Comparison of ENCODE assay signal across 8 mouse cellular contexts in the genomic region with DNA sequence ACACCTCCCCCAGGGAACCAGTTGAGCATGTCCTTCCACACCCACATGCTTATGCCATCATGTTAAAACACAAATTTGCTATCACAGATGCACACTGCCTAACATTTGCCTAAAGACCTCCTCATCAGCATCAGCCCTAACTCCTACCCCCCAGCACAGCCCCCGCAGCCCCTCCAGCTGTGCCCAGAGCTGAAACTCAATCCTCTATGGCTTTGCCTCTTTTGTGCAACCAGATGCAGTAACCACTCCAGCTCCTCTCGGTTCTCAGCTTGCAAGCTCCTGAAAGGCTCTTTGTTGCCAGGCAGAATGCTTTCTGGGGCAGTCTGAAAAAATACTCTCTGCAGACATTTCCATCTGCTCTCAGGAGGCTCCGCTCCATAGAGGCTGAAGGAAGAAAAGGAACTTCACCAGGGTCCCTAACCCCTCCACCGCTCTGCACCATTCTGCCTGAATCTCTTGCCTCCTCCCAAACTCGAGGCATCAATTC.
DNase-seq lines count a peak whose midpoint lies in the region; ATAC-seq and TF ChIP-seq lines count a peak whose summit lies in the region.

No protein-coding gene starts in this region.

- TF ChIP-seq CTCF in intestine, postnatal 0 days (IDR thresholded peaks at IDR 0.05; ENCODE audit: low read depth), result no peak
- TF ChIP-seq CTCF in forebrain, postnatal 0 days (IDR thresholded peaks at IDR 0.05; ENCODE audit: low read depth), result no peak
- TF ChIP-seq CTCF in olfactory bulb, adult 2 months (IDR thresholded peaks at IDR 0.05; ENCODE audit: insufficient read depth, low read depth, low read length), result no peak
- TF ChIP-seq CTCF in kidney, adult 2 months (conservative IDR thresholded peaks at IDR 0.05; ENCODE audit: insufficient read depth, insufficient read length, low read depth, low read length), result no peak

- H3K36me3 ChIP-seq in intestine, embryonic 14.5 days (ENCODE audit: control insufficient read depth, insufficient read depth, low read length), result no peaks in the 10 kb centered on the region
- H3K36me3 ChIP-seq in intestine, postnatal 0 days (ENCODE audit: control insufficient read depth, insufficient read depth), result no peaks in the 10 kb centered on the region
- no peaks in the 10 kb centered on the region for H3K36me3 ChIP-seq in forebrain, postnatal 0 days (ENCODE audit: insufficient read depth)
- no peaks in the 10 kb centered on the region for H3K36me3 ChIP-seq in liver, embryonic 11.5 days (ENCODE audit: control insufficient read depth, insufficient read depth, low read length)
- H3K36me3 ChIP-seq in kidney, adult 2 months (ENCODE audit: control insufficient read depth, insufficient read depth, low read length), result no peaks in the 10 kb centered on the region

- H3K9ac ChIP-seq in intestine, embryonic 14.5 days (ENCODE audit: low read length), result no peak overlapping the region
- H3K9ac ChIP-seq in intestine, postnatal 0 days (ENCODE audit: low read depth, low read length), result no peak overlapping the region
- H3K9ac ChIP-seq in forebrain, postnatal 0 days, result peak overlapping the region; percentile 37; the same call in 1 of the 2 replicates
- H3K9ac ChIP-seq in liver, embryonic 11.5 days (ENCODE audit: low read depth, low read length), result no peak overlapping the region

- no peaks in the 10 kb centered on the region for H3K9me3 ChIP-seq in intestine, embryonic 14.5 days (ENCODE audit: control insufficient read depth, low read length)
- H3K9me3 ChIP-seq in intestine, postnatal 0 days (ENCODE audit: control insufficient read depth), result no peaks in the 10 kb centered on the region
- no peaks in the 10 kb centered on the region for H3K9me3 ChIP-seq in forebrain, postnatal 0 days (ENCODE audit: low read length)
- H3K9me3 ChIP-seq in liver, embryonic 11.5 days (ENCODE audit: control insufficient read depth, low read length), result no peaks in the 10 kb centered on the region

- no peak overlapping the region for H3K4me3 ChIP-seq in intestine, embryonic 14.5 days (ENCODE audit: low read depth, low read length)
- H3K4me3 ChIP-seq in intestine, postnatal 0 days (ENCODE audit: low read depth, low read length), result no peak overlapping the region
- H3K4me3 ChIP-seq in forebrain, postnatal 0 days (ENCODE audit: low read depth, low read length), result no peak overlapping the region
- no peak overlapping the region for H3K4me3 ChIP-seq in olfactory bulb, adult 2 months (ENCODE audit: insufficient read depth, low read depth, low read length)
- H3K4me3 ChIP-seq in liver, embryonic 11.5 days (ENCODE audit: low read depth, low read length), result no peak overlapping the region
- no peak overlapping the region for H3K4me3 ChIP-seq in kidney, adult 2 months (ENCODE audit: insufficient read depth, low read depth, low read length)

- no peak overlapping the region for H3K27ac ChIP-seq in intestine, embryonic 14.5 days (ENCODE audit: low read depth)
- no peak overlapping the region for H3K27ac ChIP-seq in intestine, postnatal 0 days (ENCODE audit: low read depth, low read length)
- peak overlapping the region; percentile 86 for H3K27ac ChIP-seq in forebrain, postnatal 0 days (ENCODE audit: low read depth, low read length)
- peak overlapping the region; percentile 96 for H3K27ac ChIP-seq in olfactory bulb, adult 2 months (ENCODE audit: insufficient read depth, low read depth, low read length)
- no peak overlapping the region for H3K27ac ChIP-seq in liver, embryonic 11.5 days (ENCODE audit: low read depth, low read length)
- no peak overlapping the region for H3K27ac ChIP-seq in kidney, adult 2 months (ENCODE audit: insufficient read depth, low read depth, low read length)

- no peak for TF ChIP-seq POLR2A in olfactory bulb, adult 2 months (IDR thresholded peaks at IDR 0.05; ENCODE audit: insufficient read depth, low read depth, low read length)
- no peak for TF ChIP-seq POLR2A in kidney, adult 2 months (IDR thresholded peaks at IDR 0.05; ENCODE audit: low read depth, low read length)

- 52% methylated on average over 5 of the region's 5 CpGs for WGBS in intestine, embryonic 14.5 days
- 68% methylated on average over 5 of the region's 5 CpGs for WGBS in intestine, postnatal 0 days
- WGBS in forebrain, postnatal 0 days, result 5% methylated on average over 5 of the region's 5 CpGs
- WGBS in olfactory bulb, adult 2 months, result 5% methylated on average over 5 of the region's 5 CpGs
- 65% methylated on average over 5 of the region's 5 CpGs for WGBS in liver, embryonic 11.5 days
- 41% methylated on average over 5 of the region's 5 CpGs for WGBS in kidney, adult 2 months

- ATAC-seq in intestine, embryonic 14.5 days (replicated peaks; ENCODE audit: low FRiP score, low TSS enrichment, low read depth), result 0 out of 2 replicates have a peak, but pooled peaks have one; percentile 43
- ATAC-seq in intestine, postnatal 0 days, result no peak
- ATAC-seq in forebrain, postnatal 0 days, result peak; percentile 88
- ATAC-seq in liver, embryonic 11.5 days (replicated peaks; ENCODE audit: low FRiP score), result no peak

- no peaks in the 10 kb centered on the region for H3K27me3 ChIP-seq in intestine, embryonic 14.5 days (replicated peaks; ENCODE audit: control insufficient read depth, insufficient read depth, low read length)
- no peaks in the 10 kb centered on the region for H3K27me3 ChIP-seq in intestine, postnatal 0 days (replicated peaks; ENCODE audit: control insufficient read depth, insufficient read depth, low read length)
- no peaks in the 10 kb centered on the region for H3K27me3 ChIP-seq in forebrain, postnatal 0 days (ENCODE audit: insufficient read depth, low read length)
- no peaks in the 10 kb centered on the region for H3K27me3 ChIP-seq in liver, embryonic 11.5 days (replicated peaks; ENCODE audit: control insufficient read depth, insufficient read depth, low read length)
- no peaks in the 10 kb centered on the region for H3K27me3 ChIP-seq in kidney, adult 2 months (replicated peaks; ENCODE audit: control insufficient read depth, insufficient read depth, low read length)

- H3K4me2 ChIP-seq in intestine, embryonic 14.5 days (ENCODE audit: low read length), result no peak overlapping the region
- H3K4me2 ChIP-seq in intestine, postnatal 0 days (replicated peaks; ENCODE audit: low read depth), result no peak overlapping the region
- H3K4me2 ChIP-seq in forebrain, postnatal 0 days (ENCODE audit: low read depth), result peak overlapping the region; percentile 21; the same call in 1 of the 2 replicates
- no peak overlapping the region for H3K4me2 ChIP-seq in liver, embryonic 11.5 days

- H3K4me1 ChIP-seq in intestine, embryonic 14.5 days (replicated peaks; ENCODE audit: control insufficient read depth, insufficient read depth, low read length), result no peaks in the 10 kb centered on the region
- no peaks in the 10 kb centered on the region for H3K4me1 ChIP-seq in intestine, postnatal 0 days (replicated peaks; ENCODE audit: control insufficient read depth, insufficient read depth, low read length)
- peaks cover 50% of the 10 kb centered on the region for H3K4me1 ChIP-seq in forebrain, postnatal 0 days (ENCODE audit: insufficient read depth)
- peaks cover 29% of the 10 kb centered on the region for H3K4me1 ChIP-seq in olfactory bulb, adult 2 months (ENCODE audit: control insufficient read depth, insufficient read depth, low read length)
- H3K4me1 ChIP-seq in liver, embryonic 11.5 days (replicated peaks; ENCODE audit: control insufficient read depth, insufficient read depth, low read length), result no peaks in the 10 kb centered on the region
- no peaks in the 10 kb centered on the region for H3K4me1 ChIP-seq in kidney, adult 2 months (ENCODE audit: control insufficient read depth, insufficient read depth, low read length)

- DNase-seq in intestine, embryonic 14.5 days (ENCODE audit: low spot score), result no peak
- DNase-seq in forebrain, postnatal 0 days, result peak; percentile 79
- peak; percentile 65 to 76 for DNase-seq in left cerebral cortex, adult 9 months (ENCODE audit: low spot score in 2 of 2)
- no peak for DNase-seq in liver, embryonic 11.5 days (ENCODE audit: low spot score)
- no peak for DNase-seq in kidney, adult 2 months
- no peak for DNase-seq in cerebellum, postnatal 36 days

Comparison
In these comparisons a context has a peak if more than half of its experiments do, and no peak if none do; other contexts are left out.
1. ATAC-seq: peak in intestine, embryonic 14.5 days (single experiment) and forebrain, postnatal 0 days (single experiment); none in intestine, postnatal 0 days (single experiment) and liver, embryonic 11.5 days (single experiment).
2. DNase-seq: peak in forebrain, postnatal 0 days (single experiment) and left cerebral cortex, adult 9 months (2 of 2); none in intestine, embryonic 14.5 days (single experiment), liver, embryonic 11.5 days (single experiment), kidney, adult 2 months (single experiment) and cerebellum, postnatal 36 days (0 of 2).
3. H3K27ac ChIP-seq: peak in forebrain, postnatal 0 days (single experiment) and olfactory bulb, adult 2 months (single experiment); none in intestine, embryonic 14.5 days (single experiment), intestine, postnatal 0 days (single experiment), liver, embryonic 11.5 days (single experiment) and kidney, adult 2 months (single experiment).